Mouse (Mus musculus) right cerebral cortex, adult 18-20 months (tissue): ENCODE measurements at regions not wholly inside any gene's neighbourhood (a gene's known extent, or its start where the extent isn't known, plus 50 kb on each side); places are given as distances from the start of the nearest gene placed in this dataset.

Experiments
- DNase-seq: peaks from one replicate; pipeline ENCODE4 v3.0.0; 2022; ENCODE audit warnings: mixed read lengths

- peak; percentile 82 for DNase-seq
Observed at GRCm38 (mm10) chr14:29877671-29878422, 90.3 kb upstream of the Selenok start.

GRCm38 (mm10) chr14:29878423-29878800, 89.7 kb upstream of the Selenok start:
- no peak for DNase-seq

GRCm38 (mm10) chr14:29879283-29879682, 88.8 kb upstream of the Selenok start:
- no peak for DNase-seq

GRCm38 (mm10) chr14:29882666-29883344, 85.3 kb upstream of the Selenok start:
- peak; percentile 56 for DNase-seq

- peak; percentile 57 for DNase-seq
Observed at GRCm38 (mm10) chr14:29895332-29895988, 72.6 kb upstream of the Selenok start.

- peak; percentile 41 for DNase-seq
Observed at GRCm38 (mm10) chr14:29895989-29896675, 72.0 kb upstream of the Selenok start.

- no peak for DNase-seq
Observed at GRCm38 (mm10) chr14:29900931-29901330, 67.2 kb upstream of the Selenok start.

GRCm38 (mm10) chr14:29903574-29903973, 64.5 kb upstream of the Selenok start:
- no peak for DNase-seq

GRCm38 (mm10) chr14:29904856-29905255, 63.3 kb upstream of the Selenok start:
- DNase-seq = no peak

- DNase-seq = peak; percentile 7
Observed at GRCm38 (mm10) chr14:29909741-29910140, 58.4 kb upstream of the Selenok start.
